Mouse (Mus musculus): ENCODE measurements around the gene Wdr20.

GRCm38 (mm10) chr12:110808848-110809247, 71.1 kb downstream of the Wdr20 start:
- no peak for TF ChIP-seq CTCF (IDR thresholded peaks at IDR 0.05 in 2 of 3, conservative IDR thresholded peaks at IDR 0.05 in 1 of 3; ENCODE audit: control insufficient read depth in 1 of 3, insufficient read depth in 1 of 3, low read depth in 2 of 3, low read length in 3 of 3, poor library complexity in 1 of 3, severe bottlenecking in 1 of 3)
- TF ChIP-seq EP300 (IDR thresholded peaks at IDR 0.05; ENCODE audit: low read depth in 1 of 2, low read length in 2 of 2): no peak
- no peak for TF ChIP-seq TBP (IDR thresholded peaks at IDR 0.05; ENCODE audit: low read depth, low read length)
- TF ChIP-seq ZNF384 (IDR thresholded peaks at IDR 0.05; ENCODE audit: low read depth, low read length): no peak
- TF ChIP-seq POLR2A (IDR thresholded peaks at IDR 0.05; ENCODE audit: control insufficient read depth in 1 of 2, insufficient read depth in 1 of 2, low read depth in 1 of 2, low read length in 2 of 2, poor library complexity in 1 of 2): no peak

Data from MEL (cell line).